Mouse (Mus musculus): ENCODE data around the gene Pgbd5.

The Pgbd5 gene

DNA sequence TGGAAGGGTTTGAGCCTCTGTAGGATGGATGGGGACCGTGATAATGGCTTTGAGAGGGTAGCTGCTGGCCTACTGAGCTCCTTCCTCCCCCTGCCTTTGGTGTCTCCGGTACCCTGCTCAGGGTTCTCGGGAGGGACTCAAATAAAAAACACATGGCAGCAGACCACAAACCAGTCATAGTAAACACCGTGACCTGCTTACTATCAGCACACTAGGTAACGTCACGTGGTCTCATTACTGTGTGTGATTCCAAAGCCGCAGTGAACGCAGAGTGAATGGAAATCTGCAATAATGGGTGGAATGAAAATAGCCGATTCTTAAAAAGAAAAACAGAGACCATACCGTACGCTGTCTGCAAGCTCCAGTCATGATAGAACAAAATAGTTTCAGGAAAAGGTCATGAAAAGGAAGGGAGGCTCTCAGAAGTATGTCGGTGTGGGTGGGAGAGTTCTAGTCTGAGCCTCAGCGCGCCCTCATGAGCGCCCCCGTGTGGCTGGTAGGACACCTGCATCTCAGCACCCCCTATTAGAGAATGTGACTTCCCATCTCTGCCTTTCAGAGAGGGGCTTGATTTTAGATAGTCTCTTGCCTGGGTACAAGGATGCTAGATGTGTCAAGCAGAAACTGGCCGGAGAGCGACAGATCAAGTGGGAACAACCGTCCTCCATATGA, 92.5 kb downstream of the Pgbd5 start:
- peak; percentile 67 for DNase-seq (ENCODE audit: low spot score)

DNA sequence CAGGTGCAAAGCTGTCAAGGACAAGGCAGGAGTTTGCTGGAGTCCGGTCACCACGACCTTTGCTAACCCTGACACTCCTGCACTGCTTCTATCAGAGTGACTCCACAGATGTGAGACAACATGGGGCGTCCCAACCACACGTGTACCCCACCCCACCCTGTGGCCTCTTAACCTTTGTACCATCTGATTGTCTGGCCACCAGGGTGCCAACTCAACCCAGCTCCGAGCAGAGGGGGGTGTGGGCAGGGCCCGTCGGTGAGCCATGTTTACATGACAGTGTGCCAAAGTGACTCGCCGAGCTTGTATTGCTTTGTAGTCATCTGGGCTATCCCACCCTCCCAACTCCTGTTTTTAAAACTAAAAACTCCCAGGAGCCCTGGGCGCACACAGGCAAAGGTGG, 94.4 kb downstream of the Pgbd5 start:
- DNase-seq (ENCODE audit: low spot score): no peak

DNA sequence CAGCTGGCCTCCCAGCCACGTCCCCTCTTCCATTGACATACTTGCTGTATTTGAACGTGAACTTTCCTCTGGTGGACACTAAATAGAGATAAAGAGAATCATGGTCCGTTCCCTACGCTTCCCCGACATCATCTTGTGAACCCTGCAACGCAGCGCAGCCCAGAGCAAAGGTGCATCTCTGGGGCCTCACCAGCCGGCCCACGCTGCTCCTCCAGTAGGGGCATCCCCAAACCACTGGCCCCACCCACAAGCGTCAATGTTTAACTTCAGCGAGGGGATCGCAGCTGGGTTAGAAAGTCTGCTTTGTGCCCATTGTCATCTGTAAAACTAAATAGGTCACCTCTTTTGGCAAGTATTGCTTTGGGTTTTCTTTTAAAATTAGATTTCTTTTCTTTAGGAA, 95.5 kb downstream of the Pgbd5 start:
- DNase-seq (ENCODE audit: low spot score): no peak

DNA sequence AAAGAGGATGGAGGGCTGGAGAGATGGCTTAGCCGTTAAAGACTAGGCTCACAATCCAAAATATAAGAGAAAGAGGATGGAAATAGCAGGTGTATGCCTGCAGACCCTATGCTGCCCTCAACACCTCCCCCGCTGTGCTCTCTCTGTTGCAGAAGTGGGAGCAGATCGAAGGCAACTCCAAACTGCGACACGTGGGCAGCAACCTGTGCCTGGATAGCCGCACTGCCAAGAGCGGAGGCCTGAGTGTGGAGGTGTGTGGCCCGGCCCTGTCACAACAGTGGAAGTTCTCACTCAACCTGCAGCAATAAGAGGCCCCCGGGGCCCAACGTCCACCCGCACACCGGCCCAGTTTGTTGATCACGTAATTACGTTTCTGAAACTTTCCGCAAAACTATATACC, 96.3 kb downstream of the Pgbd5 start:
- DNase-seq (ENCODE audit: low spot score): no peak

DNA sequence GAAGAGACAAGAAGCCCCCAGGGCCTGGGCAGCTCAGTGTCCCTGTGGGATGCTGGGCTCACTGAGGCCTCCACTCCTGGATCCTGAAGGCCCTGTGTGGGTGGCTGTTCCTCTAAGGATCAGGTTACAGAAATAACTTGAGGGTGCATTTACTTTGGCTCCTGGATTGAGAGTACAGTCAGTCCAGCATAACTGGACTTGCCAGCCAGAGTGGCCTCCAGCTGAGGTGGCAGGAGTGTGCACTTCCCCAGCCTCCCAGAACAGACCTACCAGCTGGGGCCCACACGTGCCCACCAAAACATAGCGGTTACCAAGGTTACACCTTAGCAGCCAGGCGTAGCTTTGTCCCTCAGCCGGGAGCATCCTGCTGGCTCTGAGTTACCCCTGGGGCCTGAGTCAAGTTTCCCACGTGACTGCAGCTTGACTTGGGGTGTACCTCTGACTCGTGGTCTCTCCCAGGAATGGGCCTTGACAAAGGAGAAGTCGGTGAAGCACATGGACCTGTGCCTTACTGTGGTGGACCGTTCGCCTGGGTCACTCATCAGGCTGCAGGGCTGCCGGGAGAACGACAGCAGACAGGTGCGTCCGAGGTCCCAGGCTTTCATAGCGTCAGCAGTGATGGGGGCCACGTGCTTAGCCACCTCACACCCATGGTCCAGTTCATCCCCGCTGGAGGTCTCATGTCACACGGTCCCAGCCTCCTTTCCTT, 98.9 kb downstream of the Pgbd5 start:
- DNase-seq (ENCODE audit: low spot score): peak; percentile 77

DNA sequence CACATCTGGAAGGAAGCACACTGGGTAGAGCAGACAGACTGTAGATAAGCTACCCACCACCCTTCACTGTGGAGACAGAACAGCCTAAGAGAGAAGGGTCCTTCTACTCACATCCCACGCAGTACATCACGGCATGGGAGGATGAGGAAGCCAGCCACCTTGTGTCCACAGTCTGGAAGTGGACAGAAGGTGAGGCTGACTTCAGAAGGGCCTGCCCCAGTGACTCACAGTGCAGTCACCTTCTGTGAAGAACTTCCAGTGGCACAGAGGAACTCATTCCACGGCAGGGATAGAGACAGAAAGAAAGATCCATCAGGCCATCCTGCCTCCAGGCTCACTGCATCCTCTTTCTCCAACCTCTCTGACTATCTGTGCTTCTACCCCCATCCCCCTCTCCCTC, 99.7 kb downstream of the Pgbd5 start:
- no peak for DNase-seq (ENCODE audit: low spot score)

DNA sequence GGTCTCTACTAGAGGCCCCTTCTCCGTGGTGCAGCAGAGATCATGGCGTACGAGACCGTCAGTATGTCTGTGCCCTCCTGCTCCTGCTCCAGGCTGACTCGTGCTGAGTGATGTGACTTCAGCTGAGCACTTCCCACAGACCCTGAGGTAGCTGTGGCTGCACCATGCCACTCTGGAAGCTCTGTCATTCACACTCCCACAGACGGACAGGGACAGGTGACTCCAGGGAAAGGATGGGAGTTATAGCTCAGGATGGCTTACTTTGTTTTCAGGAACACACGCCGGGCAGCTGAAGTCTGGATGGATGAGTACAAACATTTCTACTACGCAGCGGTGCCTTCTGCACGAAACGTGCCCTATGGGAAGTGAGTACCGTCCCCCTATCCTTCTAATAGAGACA, 103.2 kb downstream of the Pgbd5 start:
- no peak for DNase-seq (ENCODE audit: low spot score)

DNA sequence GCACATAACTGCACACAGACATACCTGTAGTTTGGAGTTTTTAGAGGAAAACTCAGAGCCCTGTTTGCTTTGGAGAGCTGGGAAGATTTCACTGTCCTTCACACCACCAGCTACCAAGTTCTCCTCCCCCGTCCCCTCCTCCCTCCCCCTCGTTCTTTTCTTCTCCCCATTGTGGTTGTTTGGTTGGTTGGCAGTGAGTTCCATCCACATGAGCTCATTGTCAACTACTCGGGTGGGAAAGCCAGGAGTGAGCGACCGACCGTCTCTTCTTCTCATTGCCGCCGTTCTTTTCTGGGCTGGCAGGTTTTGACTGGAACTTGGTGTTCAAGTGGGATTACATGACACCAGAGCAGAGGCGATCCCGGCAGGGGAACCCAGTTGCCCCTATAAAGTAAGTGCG, 107.8 kb downstream of the Pgbd5 start:
- DNase-seq (ENCODE audit: low spot score): no peak

DNA sequence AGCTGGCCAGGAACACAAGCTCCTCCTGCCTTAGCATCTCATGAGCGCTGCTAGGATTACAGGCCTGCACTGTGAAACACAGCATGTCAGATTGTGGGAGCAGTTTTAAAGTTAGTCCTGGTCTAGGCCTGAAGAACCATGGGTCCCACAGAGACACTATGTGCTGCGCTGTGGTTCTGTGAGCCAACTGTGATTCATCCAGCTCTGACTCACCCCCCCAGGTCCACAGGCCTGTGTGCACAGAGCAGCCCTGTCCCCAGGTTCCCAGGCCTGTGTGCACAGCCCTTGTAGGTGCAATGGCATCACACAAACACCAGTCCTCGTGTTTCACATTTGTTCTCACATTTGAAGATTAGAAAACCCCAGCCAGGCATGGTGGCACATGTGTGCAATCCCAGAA, 108.4 kb downstream of the Pgbd5 start:
- no peak for DNase-seq (ENCODE audit: low spot score)

DNA sequence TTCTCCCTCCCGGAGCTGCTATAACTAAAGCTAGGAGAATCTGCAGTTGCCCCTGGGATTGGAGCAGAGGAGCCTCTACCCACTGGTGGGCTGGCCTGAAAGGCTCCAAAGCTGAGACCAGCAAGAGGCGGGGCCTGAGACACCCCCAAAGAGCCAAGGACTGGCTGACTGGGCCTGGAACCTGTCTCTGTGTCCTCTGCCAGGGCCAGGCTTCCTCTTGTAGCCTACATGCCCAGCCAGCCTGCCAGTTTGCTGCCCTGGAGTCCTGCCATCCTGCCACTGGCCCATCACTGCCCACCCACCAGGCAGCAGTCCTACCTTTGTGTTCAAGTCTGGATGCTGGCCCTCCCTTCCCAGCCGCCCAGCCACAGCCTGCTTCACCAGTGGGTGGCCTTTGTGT, 109.0 kb downstream of the Pgbd5 start:
- DNase-seq (ENCODE audit: low spot score): peak; percentile 45

DNA sequence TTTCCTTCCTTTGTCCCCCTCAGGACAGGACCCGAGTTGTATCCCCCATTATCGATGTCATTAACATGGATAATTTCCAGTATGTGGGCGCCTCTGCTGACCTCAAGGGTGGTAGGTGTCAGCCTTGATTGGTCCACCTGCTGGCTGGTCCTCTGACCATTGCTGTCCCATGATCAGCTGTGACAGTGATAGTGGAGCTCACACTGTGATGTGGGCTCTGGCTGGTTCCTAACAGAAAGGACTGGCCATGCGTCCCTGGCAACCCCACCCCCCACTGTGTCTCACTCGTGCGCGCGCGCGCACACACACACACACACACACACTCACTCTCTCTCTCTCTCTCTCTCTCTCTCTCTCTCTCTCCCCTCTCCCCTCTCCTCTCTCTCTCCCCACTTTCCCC, 109.8 kb downstream of the Pgbd5 start:
- DNase-seq (ENCODE audit: low spot score): no peak

DNA sequence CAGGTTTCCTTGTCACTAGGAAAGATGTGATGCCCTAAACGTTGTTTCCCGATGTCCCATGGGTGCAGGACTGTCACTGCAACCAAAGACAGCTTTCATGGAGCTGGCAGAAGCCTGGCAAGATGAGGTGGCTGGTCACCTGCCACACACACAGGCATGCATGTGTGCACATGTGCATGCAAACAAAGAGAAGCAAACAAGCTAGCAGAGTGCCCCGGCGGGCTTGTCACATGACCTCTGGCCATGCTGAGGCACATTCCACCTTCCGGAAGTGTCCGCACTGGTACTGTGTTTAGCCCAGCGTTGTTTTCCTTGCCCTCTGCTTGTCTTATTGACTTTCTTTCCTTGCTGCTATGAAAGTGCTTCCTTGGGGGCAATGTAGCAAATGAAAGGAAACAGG, 111.2 kb downstream of the Pgbd5 start:
- no peak for DNase-seq (ENCODE audit: low spot score)

DNA sequence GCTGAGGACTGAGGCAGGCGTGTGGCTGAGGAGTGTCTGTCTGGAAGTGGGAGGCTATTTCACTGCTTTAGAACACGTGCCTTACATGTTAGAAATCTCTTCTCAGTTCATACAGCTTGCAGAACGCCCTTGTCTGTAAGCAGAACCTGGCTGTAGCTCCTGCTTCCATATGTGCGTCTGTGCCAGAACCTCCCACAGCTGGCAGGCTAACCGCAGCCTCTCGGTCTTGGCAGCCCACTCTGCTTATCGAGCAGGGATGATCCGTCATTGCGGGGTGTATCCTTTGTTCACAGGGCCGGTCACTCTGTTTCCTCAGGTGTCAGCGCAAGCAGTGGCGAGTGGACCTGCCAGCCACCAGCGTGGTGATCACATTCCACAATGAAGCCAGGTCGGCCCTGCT, 116.1 kb downstream of the Pgbd5 start:
- DNase-seq (ENCODE audit: low spot score): no peak

DNA sequence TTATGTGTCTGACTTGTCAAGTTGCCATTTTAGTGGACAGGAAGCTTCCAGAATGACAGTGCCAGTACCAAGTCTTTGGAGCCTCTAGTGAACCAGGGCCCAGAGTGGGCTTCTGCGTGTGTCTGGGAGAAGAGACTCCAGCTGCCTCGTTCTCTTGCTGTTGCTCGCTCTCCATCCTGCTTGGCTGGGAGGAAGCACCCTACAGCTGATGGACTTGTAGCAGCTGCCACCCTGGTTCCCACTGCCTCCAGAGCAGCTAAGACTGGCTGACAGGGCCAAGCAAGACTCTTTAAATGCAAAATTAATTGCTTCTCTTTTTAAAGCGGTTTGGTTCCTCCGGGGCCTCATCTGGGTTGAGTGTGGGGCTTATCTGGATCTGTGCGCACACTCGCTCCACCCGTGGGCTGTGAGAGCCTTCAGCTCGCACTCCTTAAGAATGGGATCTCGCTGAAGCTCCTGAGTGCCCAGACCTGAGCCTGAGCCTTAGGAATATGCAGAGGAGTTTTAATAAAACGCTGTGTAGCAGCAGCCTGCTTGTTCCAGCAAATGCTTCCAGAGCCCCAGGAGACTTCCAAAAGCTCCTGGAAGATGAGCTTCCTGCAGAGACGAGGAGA, 118.1 kb downstream of the Pgbd5 start:
- DNase-seq (ENCODE audit: low spot score): no peak

DNA sequence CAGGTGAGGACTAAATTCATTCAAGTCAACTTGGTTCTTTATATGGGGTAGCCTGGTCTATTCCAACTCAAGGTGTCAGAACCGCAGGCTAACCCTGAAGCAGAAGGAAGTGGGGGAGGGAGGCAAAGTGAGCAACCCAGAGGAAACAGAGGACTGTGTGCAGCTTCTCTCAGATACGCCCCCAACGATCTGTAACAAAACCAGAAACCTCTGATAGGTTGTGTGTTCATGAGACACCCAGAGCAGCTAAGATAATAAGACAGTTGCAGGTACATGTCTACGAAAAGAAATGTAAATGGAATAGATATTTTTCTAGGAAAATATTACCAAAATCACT, 120.2 kb downstream of the Pgbd5 start:
- DNase-seq (ENCODE audit: low spot score): no peak
